Mouse (Mus musculus) cerebellum, adult 9-11 months (tissue): ENCODE results near the gene Ccl7.

Experiments
- DNase-seq: peaks from one replicate; pipeline ENCODE4 v3.0.0; 2022

The Ccl7 gene

DNA sequence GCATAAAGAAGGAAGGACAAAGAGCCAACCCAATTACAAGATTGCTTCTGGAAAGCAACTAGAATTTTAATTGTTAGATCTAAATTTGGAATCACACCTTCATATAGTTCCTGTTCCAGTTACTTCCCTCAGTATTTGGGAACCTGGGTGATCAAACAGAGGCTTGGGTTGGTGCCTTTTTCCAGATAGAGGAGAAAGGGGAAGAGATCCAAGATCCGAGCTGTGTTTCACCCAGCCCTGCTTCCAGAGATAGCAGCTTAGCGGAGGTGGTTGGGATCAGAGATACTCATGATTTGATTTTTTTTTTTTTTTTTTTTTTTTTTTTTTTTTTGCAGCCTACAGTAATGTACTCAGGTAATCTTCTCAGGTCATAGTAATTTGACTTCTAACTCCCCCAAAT is 9.7 kb upstream of the Ccl7 start:
- DNase-seq = no peak

DNA sequence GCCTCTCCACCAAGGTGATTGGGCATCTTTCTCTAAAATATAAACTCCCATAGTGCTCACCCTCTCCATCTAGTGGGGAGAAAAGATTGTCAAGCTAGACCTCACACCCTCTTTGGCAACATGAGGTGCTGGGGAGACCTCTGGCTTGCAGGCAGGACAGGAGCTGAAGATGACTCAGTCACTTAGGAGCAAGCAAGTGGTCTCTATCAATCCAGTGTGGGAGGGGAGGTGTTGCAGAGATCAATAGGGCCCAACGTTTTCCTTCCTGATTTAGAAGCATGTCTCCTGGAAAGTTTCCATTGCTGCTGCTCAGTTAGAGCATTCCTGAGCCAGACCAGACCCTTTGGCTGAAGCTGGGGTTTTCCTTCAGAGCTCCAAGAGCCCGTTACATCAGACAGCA is 7.0 kb upstream of the Ccl7 start, which contains the start of gene Gm17268:
Gene Gm17268 (minus strand): TSS at position 28 of the 400 bp plus-strand sequence.
- no peak for DNase-seq

DNA sequence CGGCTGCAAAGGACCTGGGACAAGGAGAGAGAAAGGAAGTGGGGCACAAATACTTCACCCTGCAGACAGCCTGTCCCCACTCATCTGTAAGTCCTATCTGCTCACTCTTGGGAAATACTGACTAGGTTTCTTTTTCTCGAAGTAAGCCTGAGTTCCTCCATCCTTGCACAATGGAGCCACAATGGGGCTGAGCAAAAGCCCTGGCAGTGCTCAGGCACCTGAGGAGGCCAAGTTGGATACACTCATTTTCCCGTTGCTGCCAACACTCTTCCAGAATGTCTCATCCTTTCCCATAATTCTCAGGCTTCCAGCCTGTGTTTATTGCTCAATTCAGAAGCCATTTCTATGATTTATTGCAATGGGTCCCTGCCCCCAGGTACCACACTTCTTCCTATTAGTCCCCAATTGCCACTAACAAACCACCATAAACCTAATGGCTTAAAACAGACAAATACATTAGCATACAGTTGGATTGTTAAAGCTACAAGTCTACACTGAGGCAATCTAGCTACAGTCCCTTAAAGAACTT is 6.3 kb upstream of the Ccl7 start:
- no peak for DNase-seq

DNA sequence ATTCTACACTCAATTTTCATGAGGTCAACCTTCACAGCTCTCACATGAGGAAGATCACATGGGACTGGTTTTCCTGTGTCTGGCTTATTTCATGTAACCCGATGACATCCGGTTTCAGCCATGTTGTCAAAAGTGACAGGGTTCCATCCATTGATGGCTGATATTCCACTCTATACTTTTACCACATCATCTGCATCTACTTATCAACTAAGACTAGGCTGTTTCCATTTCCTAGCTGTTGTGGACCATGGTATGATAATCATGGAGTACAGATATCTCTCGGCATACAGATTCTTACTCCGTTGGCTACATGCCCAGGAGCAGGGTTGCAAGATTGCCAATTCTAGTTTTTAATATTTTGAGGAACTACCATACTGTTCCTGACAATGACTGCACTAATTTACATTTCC is 3.8 kb upstream of the Ccl7 start:
- DNase-seq = no peak

DNA sequence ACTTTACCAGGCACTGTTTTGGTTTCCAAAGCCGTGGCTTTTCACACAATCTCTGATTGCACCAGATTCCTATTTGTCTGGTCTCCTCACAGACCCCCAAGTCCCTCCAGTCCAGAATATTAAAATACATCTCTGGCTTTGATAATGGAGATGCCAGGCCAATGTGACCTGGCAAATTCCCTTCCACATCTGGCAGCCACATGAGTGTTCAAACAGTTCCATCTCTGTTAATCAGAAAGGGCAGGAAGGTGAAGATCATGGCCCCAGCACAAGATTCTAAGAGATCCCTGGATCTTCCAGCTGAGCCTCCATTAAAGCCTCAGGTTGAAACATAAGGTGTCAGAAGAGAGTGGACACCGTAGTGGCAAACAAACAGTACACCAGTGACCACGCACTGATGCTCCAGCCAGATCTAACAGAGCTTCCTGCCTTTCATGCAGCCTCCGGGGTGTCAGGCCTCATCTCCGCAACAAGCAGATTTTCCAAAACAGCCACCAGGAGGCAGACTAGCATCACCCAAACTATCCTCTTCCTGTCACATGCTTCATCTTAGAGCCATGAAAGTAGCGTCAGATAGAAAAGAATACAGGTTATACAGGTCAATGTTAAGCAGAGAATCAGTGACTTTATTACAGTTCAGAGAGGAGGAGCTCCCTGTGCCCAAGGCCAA is 2.4 kb downstream of the Ccl7 start:
- DNase-seq = no peak

DNA sequence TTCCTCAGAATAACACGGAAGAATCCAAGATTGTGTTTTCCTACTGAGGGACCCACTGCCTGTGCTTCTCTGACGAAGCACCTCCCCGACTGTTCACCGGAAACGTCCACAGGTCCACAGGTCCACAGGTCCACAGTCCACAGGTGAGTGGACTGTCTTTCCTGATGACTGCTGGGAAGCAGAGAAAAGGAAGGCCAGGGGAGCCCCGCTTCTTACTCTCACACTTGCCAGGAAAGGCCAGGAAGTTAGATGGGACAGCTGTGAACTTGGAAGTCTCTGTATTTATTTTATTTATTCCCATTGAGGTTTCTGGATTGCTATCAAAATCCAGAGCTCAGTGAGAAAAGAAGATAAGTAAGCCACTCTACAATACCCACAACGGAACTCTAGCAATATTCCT is 8.3 kb downstream of the Ccl7 start:
- DNase-seq = no peak

DNA sequence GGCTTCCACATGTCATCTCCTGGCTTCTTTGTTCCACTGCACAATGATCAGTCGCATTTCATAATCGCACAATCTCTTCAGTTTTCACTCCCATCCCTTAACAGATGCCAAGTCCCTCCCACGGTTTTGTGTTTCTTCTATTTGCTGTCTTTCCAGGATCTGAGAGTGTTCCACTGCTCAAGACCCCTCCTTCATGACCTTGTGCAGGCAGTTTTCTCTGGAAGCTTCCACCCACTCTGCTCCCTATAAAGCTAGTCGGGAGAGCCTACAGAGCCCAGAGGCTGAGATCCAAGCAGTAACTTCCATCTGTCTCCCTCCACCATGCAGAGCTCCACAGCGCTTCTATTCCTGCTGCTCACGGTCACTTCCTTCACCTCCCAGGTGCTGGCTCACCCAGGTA is 12.1 kb downstream of the Ccl7 start, which contains the start of gene Ccl11:
Gene Ccl11 (plus strand): TSS at position 178 of the 400 bp plus-strand sequence.
- DNase-seq = no peak

DNA sequence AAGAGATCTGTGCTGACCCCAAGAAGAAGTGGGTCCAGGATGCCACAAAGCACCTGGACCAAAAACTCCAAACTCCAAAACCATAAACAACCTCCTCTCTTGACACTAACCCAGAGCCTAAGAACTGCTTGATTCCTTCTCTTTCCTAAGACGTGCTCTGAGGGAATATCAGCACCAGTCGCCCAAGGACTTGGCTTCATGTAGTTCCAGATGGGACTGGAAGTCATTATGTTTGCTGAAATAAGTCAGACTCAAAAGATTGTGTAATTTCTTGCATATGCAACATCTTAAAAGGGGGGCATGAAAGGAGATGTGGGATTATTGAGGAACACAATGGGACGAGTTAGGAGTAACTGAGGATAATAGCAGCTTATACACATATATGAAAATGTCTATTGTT is 16.7 kb downstream of the Ccl7 start:
- DNase-seq = no peak

DNA sequence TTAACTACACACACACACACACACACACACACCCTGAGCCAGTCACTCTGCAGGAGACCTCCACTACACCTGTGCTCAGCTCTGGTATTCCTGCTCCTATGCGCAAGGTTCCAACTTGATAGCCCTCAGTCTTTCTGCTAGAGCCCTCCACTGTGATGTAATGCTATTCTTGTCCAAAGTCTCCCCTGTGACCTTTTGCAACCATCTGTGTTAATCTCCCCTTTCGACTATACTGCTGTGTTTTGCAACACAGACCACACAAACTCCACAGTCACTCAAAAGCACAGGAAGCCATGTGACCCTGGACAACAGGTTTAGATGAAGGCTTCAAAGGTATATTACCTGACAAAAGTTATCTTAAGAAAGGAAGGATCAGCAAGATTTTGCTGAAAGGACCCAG is 17.9 kb downstream of the Ccl7 start:
- no peak for DNase-seq

DNA sequence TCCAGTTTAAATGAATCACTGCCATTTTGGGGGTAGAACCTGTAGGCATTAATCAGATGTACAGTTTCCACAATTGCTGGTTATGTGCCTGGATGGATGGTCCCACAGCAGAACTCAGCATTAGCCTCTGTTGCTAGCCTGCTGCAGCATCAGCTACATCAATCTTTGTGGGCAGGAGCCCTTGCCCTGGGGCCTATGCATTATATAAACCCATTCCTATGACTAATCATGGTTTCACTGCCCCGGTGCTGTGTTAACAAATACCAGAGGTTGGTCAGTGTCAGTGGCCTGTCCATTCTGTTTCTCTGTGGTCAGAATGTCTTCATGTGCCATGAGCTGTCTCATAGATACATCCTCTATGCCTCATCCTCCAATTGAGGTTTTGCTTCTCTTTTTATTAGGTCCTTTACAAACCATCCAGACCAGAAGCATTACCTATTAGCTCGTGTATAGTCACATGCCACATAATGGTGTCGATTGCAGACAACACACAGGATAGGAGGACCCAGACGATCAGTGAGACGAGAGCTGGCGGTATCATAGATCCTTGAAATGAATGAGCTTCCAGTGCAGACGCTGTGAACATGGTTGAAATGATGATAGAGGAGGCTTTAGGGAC is 21.6 kb downstream of the Ccl7 start:
- no peak for DNase-seq

DNA sequence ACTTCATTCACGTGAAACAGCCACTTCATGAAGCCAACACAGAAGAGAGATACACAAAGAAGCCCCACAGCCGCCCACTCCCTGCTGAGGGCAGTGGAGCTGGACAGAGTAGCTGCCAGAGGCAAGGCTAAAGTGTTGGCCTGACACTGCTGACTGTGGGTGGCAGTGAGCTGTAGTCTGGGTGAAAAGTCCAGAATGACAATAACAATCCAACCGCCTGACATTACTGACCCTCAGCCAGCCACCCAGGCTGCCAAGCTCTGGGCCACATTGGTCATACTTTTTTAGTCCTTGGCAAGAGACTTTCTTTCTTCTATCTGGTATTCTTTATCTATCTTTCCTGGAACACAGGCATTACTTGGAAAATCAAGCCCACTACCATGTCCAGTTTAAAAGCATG is 25.6 kb downstream of the Ccl7 start:
- DNase-seq = peak; percentile 2

DNA sequence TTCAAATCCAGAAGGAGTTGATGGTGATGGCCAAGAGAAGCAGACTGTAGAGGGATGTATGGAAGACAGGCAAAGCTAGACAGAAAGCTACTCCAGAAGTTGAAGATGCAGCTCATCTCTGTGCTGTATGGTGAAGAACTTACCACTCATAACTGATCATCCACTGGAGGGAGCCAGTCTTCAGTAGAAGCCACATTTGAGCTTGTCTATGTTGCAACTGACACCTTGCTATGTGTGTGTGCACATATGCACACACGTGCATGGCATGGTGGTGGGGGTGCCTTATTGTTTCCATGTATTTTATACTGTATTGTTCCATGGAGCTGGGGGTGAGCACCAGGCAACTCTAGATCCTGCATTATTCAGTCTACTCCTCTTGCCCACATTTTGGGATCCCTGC is 26.9 kb downstream of the Ccl7 start:
- DNase-seq = no peak

DNA sequence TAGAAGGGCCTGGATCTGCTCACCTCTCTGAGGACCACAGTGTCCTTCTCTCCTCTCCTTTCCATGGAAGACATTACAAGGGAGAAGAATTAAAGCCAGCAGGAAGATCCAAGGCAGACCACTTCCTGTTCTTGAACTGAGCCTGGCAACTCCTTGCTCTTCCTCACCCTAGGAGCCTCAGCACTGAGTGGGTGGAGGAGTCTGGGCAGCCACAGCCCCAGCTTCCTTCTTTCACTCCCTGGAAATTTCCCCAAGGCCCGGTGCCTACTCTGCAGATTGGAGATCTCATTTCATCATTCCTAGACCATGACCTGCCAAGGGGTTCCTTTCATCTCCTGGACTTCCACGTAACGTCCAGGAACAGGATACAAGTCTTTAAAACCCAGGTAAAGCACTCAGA is 27.5 kb downstream of the Ccl7 start:
- DNase-seq = no peak

DNA sequence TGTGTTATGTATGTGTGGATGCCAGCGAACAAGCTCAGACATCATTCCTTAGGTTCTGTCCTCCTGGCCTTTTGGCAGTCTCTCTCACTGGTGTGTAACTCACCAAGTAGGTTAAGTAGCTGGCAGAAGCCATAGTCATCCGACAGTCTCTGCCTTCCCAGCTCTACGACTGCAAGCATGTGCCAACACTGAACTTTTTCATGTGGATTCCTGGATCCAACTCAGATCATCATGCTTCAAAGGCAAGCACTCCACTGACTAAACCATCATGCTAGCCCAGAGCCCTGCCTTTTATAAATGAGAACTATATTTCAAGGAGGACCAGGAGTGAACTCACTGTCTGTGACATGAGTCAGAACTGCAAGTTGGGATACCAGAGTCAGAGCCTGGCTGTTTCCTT is 28.2 kb downstream of the Ccl7 start:
- no peak for DNase-seq

DNA sequence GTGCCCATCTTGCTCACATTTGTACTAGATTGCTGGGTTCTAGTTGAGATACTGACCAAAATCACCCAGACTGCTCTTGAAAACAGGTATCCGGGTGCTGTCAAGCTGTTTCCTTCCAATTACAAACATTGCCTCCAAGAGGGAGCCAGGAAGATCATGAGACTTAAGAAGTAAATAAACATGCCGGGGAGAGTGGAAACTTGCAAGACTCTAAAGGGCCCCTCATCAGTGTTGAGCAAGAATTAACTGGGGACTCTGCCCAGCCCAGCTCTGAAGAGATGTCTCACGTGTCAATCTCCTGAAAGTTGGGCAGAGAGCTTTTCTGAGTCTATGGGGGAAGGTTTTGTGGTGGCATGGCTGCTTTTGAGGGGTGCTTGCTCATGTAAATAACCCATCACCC is 31.5 kb downstream of the Ccl7 start:
- no peak for DNase-seq

DNA sequence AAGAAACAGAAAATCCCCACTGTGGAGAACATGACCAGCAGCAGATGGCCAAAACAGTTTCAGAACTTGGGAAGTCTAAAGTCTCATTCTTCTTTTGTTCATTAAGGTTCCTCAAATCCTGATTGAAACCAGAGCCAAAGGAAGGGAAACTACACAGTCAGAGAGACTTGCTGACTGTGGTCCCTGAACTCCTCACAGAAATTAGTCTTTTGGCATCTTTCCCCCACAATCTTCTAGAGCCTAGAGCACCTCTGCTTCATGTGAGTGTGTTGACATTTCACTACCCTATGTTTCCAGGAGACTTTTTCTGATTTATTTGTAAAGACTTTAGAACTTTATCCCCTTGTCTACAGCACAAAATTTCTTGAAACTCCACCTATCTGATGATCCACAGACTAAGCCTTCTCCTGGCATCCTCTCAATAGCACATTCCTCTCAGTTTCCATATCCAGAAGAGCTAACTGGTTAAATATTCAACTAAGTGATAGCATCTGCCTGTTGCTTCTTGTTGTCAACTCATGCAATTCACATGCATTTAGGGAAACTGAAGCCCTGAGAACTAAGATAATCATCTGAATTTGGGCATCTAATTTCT is 32.7 kb downstream of the Ccl7 start:
- DNase-seq = no peak

DNA sequence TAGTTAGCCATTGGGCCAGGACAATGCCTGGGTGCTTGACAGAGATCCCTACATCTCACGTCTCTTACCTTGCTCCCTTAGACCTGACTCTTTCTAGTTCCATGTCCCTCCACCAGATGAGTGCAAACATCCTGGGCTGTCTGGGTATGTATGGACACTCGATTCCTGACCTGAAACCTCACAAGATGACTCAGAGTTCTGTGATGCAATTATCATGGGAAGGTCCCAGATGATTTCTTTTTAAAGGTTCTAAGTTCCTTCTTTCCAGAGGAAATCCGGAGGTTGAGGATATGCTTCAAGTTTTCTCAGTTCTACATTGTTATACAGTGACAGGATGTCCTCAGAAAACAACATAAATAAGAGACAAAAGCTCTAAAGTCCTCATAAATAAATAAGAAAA is 35.4 kb downstream of the Ccl7 start:
- DNase-seq = no peak

DNA sequence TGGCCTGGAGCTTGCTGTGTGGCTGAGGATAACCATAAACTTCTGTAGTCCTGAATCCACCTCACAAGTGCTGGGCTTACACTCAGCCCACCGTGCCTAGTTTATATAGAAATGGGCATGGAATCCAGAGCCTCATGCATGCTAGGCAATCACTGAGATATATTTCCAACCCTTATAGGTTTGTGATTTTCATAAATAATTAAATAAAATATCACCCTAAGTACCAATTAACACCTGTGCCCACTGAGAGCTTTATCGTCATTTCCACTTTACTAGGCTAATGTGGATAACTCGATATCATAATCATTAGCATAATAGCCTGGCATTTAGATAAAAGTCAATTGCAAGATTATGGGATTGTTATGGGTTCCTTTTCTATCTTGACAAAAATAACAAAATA is 38.8 kb downstream of the Ccl7 start:
- no peak for DNase-seq
